In genomic region chr9:63142335-63143036, GRCm38 (mm10) we compare ENCODE assay signal across 11 mouse cellular contexts. TPM values are rescaled to one million over a fixed set of nuclear protein-coding genes. Genes with fewer than 3 reads are reported as not detected.
DNase-seq lines count a peak whose midpoint lies in the region; ATAC-seq and TF ChIP-seq lines count a peak whose summit lies in the region.
"Had no signal": no experiment of that assay in that cellular context is flagged by ENCODE, and none has a peak within 500 bp of the region (broad histone marks: within the 10 kb centered on the region; RNA-seq: fewer than 3 reads in every experiment).

No protein-coding gene starts in this region.

- no peak for TF ChIP-seq EP300 in liver, postnatal 0 days (IDR thresholded peaks at IDR 0.05; ENCODE audit: low read depth)

- H3K9ac ChIP-seq in liver, embryonic 11.5 days (ENCODE audit: low read depth, low read length) = no peak overlapping the region
- H3K9ac ChIP-seq in liver, postnatal 0 days (replicated peaks) = no peak overlapping the region
- H3K9ac ChIP-seq in embryonic facial prominence, embryonic 14.5 days (ENCODE audit: low read depth, low read length) = no peak overlapping the region
- H3K9ac ChIP-seq in hindbrain, embryonic 12.5 days = peak overlapping the region; percentile 58
- H3K9ac ChIP-seq in midbrain, embryonic 16.5 days (ENCODE audit: low read depth, low read length) = no peak overlapping the region
- H3K9ac ChIP-seq: liver, embryonic 14.5 days had no signal

- no peak overlapping the region for H3K27ac ChIP-seq in liver, embryonic 11.5 days (ENCODE audit: low read depth, low read length)
- H3K27ac ChIP-seq in liver, postnatal 0 days (ENCODE audit: low read depth) = no peak overlapping the region
- H3K27ac ChIP-seq in embryonic facial prominence, embryonic 14.5 days (replicated peaks; ENCODE audit: low read depth, low read length) = no peak overlapping the region
- peak overlapping the region; percentile 88 for H3K27ac ChIP-seq in hindbrain, embryonic 12.5 days
- H3K27ac ChIP-seq in midbrain, embryonic 16.5 days (ENCODE audit: low read length) = no peak overlapping the region
- H3K27ac ChIP-seq in left cerebral cortex, adult 2 months = no peak overlapping the region
- no peak overlapping the region for H3K27ac ChIP-seq in layer of hippocampus, adult 2 months
- H3K27ac ChIP-seq: liver, embryonic 14.5 days had no signal

- peak overlapping the region; percentile 10; the same call in 1 of the 2 replicates for H3K4me3 ChIP-seq in liver, embryonic 11.5 days (ENCODE audit: low read depth, low read length)
- no peak overlapping the region for H3K4me3 ChIP-seq in liver, postnatal 0 days (ENCODE audit: low read depth, low read length)
- peak overlapping the region; percentile 24 for H3K4me3 ChIP-seq in embryonic facial prominence, embryonic 14.5 days (ENCODE audit: low read depth, low read length)
- H3K4me3 ChIP-seq in hindbrain, embryonic 12.5 days = peak overlapping the region; percentile 49
- peak overlapping the region; percentile 8; the same call in 1 of the 2 replicates for H3K4me3 ChIP-seq in midbrain, embryonic 16.5 days (ENCODE audit: low read depth, low read length)
- no peak overlapping the region for H3K4me3 ChIP-seq in left cerebral cortex, adult 2 months
- H3K4me3 ChIP-seq in layer of hippocampus, adult 2 months = no peak overlapping the region

- WGBS in liver, embryonic 11.5 days = 2% methylated on average over 42 of the region's 42 CpGs
- WGBS in liver, postnatal 0 days (ENCODE audit: insufficient replicate concordance) = 3% methylated on average over 42 of the region's 42 CpGs
- WGBS in embryonic facial prominence, embryonic 14.5 days = 1% methylated on average over 41 of the region's 42 CpGs
- WGBS in hindbrain, embryonic 12.5 days = 1% methylated on average over 42 of the region's 42 CpGs
- under 1% methylated on average over 42 of the region's 42 CpGs for WGBS in midbrain, embryonic 16.5 days

- DNase-seq in liver, embryonic 11.5 days (ENCODE audit: low spot score) = no peak
- no peak for DNase-seq in liver, postnatal 0 days
- DNase-seq in embryonic facial prominence, embryonic 14.5 days (ENCODE audit: low spot score) = no peak
- DNase-seq in left cerebral cortex, postnatal 10 days (ENCODE audit: extremely low spot score in 1 of 2, low spot score in 2 of 2) = no peak
- no peak for DNase-seq in left cerebral cortex, adult 2 months (ENCODE audit: extremely low spot score in 1 of 2, low spot score in 2 of 2)
- no peak for DNase-seq in layer of hippocampus, adult 2 months (ENCODE audit: low spot score in 2 of 2)
- DNase-seq: gastrocnemius, postnatal 10 days; thymus, adult 18-20 months had no signal

- no peak overlapping the region; the same call in 1 of the 2 replicates for H3K4me2 ChIP-seq in liver, embryonic 11.5 days
- H3K4me2 ChIP-seq in liver, postnatal 0 days (ENCODE audit: low read depth, low read length) = no peak overlapping the region
- peak overlapping the region; percentile 32; the same call in 1 of the 2 replicates for H3K4me2 ChIP-seq in embryonic facial prominence, embryonic 14.5 days (ENCODE audit: low read depth, low read length)
- peak overlapping the region; percentile 79 for H3K4me2 ChIP-seq in hindbrain, embryonic 12.5 days (replicated peaks)
- H3K4me2 ChIP-seq in midbrain, embryonic 16.5 days (ENCODE audit: low read length) = peak overlapping the region; percentile 6; the same call in 1 of the 2 replicates

- no peak for ATAC-seq in liver, embryonic 11.5 days (replicated peaks; ENCODE audit: low FRiP score)
- ATAC-seq in liver, postnatal 0 days = no peak
- no peak for ATAC-seq in embryonic facial prominence, embryonic 14.5 days (ENCODE audit: low read depth)
- no peak for ATAC-seq in hindbrain, embryonic 12.5 days (ENCODE audit: low FRiP score)
- no peak for ATAC-seq in midbrain, embryonic 16.5 days

- H3K36me3 ChIP-seq in liver, embryonic 11.5 days (ENCODE audit: control insufficient read depth, insufficient read depth, low read length) = no peaks in the 10 kb centered on the region
- no peaks in the 10 kb centered on the region for H3K36me3 ChIP-seq in liver, postnatal 0 days (replicated peaks; ENCODE audit: insufficient read depth, low read length)
- no peaks in the 10 kb centered on the region for H3K36me3 ChIP-seq in embryonic facial prominence, embryonic 14.5 days (ENCODE audit: control insufficient read depth, insufficient read depth, low read length)
- no peaks in the 10 kb centered on the region for H3K36me3 ChIP-seq in hindbrain, embryonic 12.5 days
- no peaks in the 10 kb centered on the region for H3K36me3 ChIP-seq in midbrain, embryonic 16.5 days (ENCODE audit: control insufficient read depth, insufficient read depth, low read length)

- H3K9me3 ChIP-seq in liver, embryonic 11.5 days (ENCODE audit: control insufficient read depth, low read length) = no peaks in the 10 kb centered on the region
- no peaks in the 10 kb centered on the region for H3K9me3 ChIP-seq in liver, postnatal 0 days (ENCODE audit: low read length)
- H3K9me3 ChIP-seq in embryonic facial prominence, embryonic 14.5 days (ENCODE audit: control insufficient read depth, low read length) = no peaks in the 10 kb centered on the region
- H3K9me3 ChIP-seq in hindbrain, embryonic 12.5 days (replicated peaks) = no peaks in the 10 kb centered on the region
- no peaks in the 10 kb centered on the region for H3K9me3 ChIP-seq in midbrain, embryonic 16.5 days (replicated peaks; ENCODE audit: control insufficient read depth, low read length, poor library complexity, severe bottlenecking)

- TF ChIP-seq CTCF in liver, postnatal 0 days (IDR thresholded peaks at IDR 0.05; ENCODE audit: low read depth) = no peak
- no peak for TF ChIP-seq CTCF in left cerebral cortex, adult 2 months (IDR thresholded peaks at IDR 0.05)
- TF ChIP-seq CTCF in layer of hippocampus, adult 2 months (conservative IDR thresholded peaks at IDR 0.05) = no peak

- H3K27me3 ChIP-seq in liver, embryonic 11.5 days (replicated peaks; ENCODE audit: control insufficient read depth, insufficient read depth, low read length) = peaks cover 99% of the 10 kb centered on the region
- H3K27me3 ChIP-seq in liver, postnatal 0 days (ENCODE audit: insufficient read depth, low read length) = peaks cover 100% of the 10 kb centered on the region
- H3K27me3 ChIP-seq in embryonic facial prominence, embryonic 14.5 days (replicated peaks; ENCODE audit: control insufficient read depth, insufficient read depth, low read length) = peaks cover 99% of the 10 kb centered on the region
- peaks cover 99% of the 10 kb centered on the region for H3K27me3 ChIP-seq in hindbrain, embryonic 12.5 days
- H3K27me3 ChIP-seq in midbrain, embryonic 16.5 days (ENCODE audit: control insufficient read depth, insufficient read depth, low read depth, low read length) = peaks cover 75% of the 10 kb centered on the region

- intact Hi-C loops in left cerebral cortex, postnatal 10 days (cut with DNase I) = no loop called here
- intact Hi-C loops in left cerebral cortex, adult 2 months (cut with DNase I) = loop anchor here (10.0 kb wide), 1 partner anchor 882 kb away; the partner anchor contains the start of gene Smad6

- peaks cover 13% of the 10 kb centered on the region; the same call in 1 of the 2 replicates for H3K4me1 ChIP-seq in liver, embryonic 11.5 days (replicated peaks; ENCODE audit: control insufficient read depth, insufficient read depth, low read length)
- H3K4me1 ChIP-seq in liver, postnatal 0 days (ENCODE audit: insufficient read depth) = peaks cover 9% of the 10 kb centered on the region
- peaks cover 14% of the 10 kb centered on the region for H3K4me1 ChIP-seq in embryonic facial prominence, embryonic 14.5 days (ENCODE audit: control insufficient read depth, insufficient read depth, low read length)
- H3K4me1 ChIP-seq in hindbrain, embryonic 12.5 days = peaks cover 52% of the 10 kb centered on the region
- H3K4me1 ChIP-seq in midbrain, embryonic 16.5 days (ENCODE audit: control insufficient read depth, insufficient read depth, low read length) = peaks cover 25% of the 10 kb centered on the region; the same call in 1 of the 2 replicates

RNA-seq across cellular contexts. Expression of gene Skor1, which starts 6.3 kb away (rescaled TPM):
- not detected in 2 replicates for polyA plus RNA-seq in liver, embryonic 11.5 days (2014; fragmentation: Nextera tagmentation; extraction: Ambion mirVana)
- not detected in 2 replicates for polyA plus RNA-seq in liver, postnatal 0 days (2015; fragmentation: Nextera tagmentation; extraction: Ambion mirVana)
- 0.04 TPM in 1 of 2 replicates, not detected in the other for polyA plus RNA-seq in embryonic facial prominence, embryonic 14.5 days (2014; fragmentation: Nextera tagmentation; extraction: Ambion mirVana)
- 24.0 and 27.1 TPM in 2 replicates for polyA plus RNA-seq in hindbrain, embryonic 12.5 days (2016; fragmentation: Nextera tagmentation; extraction: Ambion mirVana)
- polyA plus RNA-seq in midbrain, embryonic 16.5 days (2015; fragmentation: Nextera tagmentation; extraction: Ambion mirVana) = 0.54 and 0.75 TPM in 2 replicates
- under 1 TPM; 0.18 to 0.39 TPM for total RNA-seq in left cerebral cortex, postnatal 10 days (2021)
- under 1 TPM; 0.28 to 0.29 TPM for total RNA-seq in left cerebral cortex, adult 2 months (2021)
- under 1 TPM; 0.20 to 0.27 TPM for total RNA-seq in layer of hippocampus, adult 2 months (2021)

Comparison
In these comparisons a context has a peak if more than half of its experiments do, and no peak if none do; other contexts are left out.
1. H3K4me3 ChIP-seq: peak in liver, embryonic 11.5 days (single experiment), embryonic facial prominence, embryonic 14.5 days (single experiment), hindbrain, embryonic 12.5 days (single experiment) and midbrain, embryonic 16.5 days (single experiment); none in liver, postnatal 0 days (single experiment), left cerebral cortex, adult 2 months (single experiment) and layer of hippocampus, adult 2 months (single experiment).
2. H3K4me2 ChIP-seq: peak in embryonic facial prominence, embryonic 14.5 days (single experiment), hindbrain, embryonic 12.5 days (single experiment) and midbrain, embryonic 16.5 days (single experiment); none in liver, embryonic 11.5 days (single experiment) and liver, postnatal 0 days (single experiment).
3. RNA of gene Skor1, which starts 6.3 kb away (polyA plus RNA-seq): 24.0 to 27.1 TPM in hindbrain, embryonic 12.5 days; 0.54 to 0.75 TPM in midbrain, embryonic 16.5 days, 0.04 TPM in embryonic facial prominence, embryonic 14.5 days, not detected in liver, embryonic 11.5 days and not detected in liver, postnatal 0 days; every median in the first group is over 10 times any median in the second.